Mouse (Mus musculus): ENCODE measurements around the gene Socs5. TPM values are rescaled to one million over a fixed set of nuclear protein-coding genes. Genes with fewer than 3 reads are reported as not detected.

Socs5 gene
- polyA plus RNA-seq, 1 experiment: not detected

DNA sequence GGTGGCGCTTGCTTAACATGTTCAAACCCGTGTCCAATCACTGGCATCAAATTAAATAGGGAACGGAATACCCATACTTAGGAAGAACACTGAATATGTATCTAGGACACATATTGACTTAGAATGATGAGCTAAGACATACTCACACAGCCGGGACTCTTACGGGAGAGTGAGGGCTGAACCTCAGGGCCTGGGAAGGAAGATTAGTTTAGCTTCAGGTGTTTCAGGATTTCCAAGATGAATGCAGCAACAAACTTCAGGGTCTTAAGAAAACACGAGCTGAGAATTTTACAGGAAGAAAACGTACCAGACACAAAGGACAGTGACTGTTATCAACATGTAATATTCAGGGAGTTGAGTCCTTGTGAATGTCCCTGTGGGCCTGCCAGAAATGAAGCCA, 26.8 kb upstream of the Socs5 start:
- no peak for TF ChIP-seq POLR2A (IDR thresholded peaks at IDR 0.05; ENCODE audit: insufficient read depth, low read depth, low read length)
- no peak for TF ChIP-seq CTCF (IDR thresholded peaks at IDR 0.05; ENCODE audit: insufficient read depth, low read depth, low read length)
- Histone ChIP-seq H3K4me3 (ENCODE audit: insufficient read depth, low read depth, low read length) (no peak overlapping the region), H3K27ac (ENCODE audit: insufficient read depth, low read depth, low read length) (no peak overlapping the region), H3K4me1 (ENCODE audit: control insufficient read depth, insufficient read depth, low read length) (no peaks in the 10 kb centered on the region)
- 93% methylated on average over 7 of the region's 7 CpGs for WGBS

DNA sequence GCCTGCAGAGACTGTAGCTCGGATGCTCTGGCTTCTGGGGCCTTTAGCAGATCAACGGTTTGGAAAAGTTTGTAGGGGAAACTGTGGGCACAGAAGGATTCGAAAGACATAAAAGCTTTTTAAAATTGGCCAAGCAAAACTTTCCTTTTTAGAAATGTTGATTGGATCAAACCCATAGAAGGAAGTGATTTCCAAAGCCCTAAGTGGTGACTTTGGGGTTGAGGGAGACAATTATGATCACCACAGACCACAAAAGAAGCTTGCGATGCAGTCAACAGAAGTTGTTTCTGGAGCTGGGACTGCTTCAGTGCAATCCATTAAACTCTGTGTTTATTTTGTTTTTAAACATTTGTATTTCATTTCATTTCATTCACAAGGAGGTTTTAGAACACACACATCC, 24.9 kb upstream of the Socs5 start:
- Histone ChIP-seq H3K4me3 (ENCODE audit: insufficient read depth, low read depth, low read length) (no peak overlapping the region), H3K4me1 (ENCODE audit: control insufficient read depth, insufficient read depth, low read length) (no peaks in the 10 kb centered on the region), H3K27ac (ENCODE audit: insufficient read depth, low read depth, low read length) (no peak overlapping the region)
- no peak for TF ChIP-seq POLR2A (IDR thresholded peaks at IDR 0.05; ENCODE audit: insufficient read depth, low read depth, low read length)
- no peak for TF ChIP-seq CTCF (IDR thresholded peaks at IDR 0.05; ENCODE audit: insufficient read depth, low read depth, low read length)
- 72% methylated on average over 4 of the region's 4 CpGs for WGBS

DNA sequence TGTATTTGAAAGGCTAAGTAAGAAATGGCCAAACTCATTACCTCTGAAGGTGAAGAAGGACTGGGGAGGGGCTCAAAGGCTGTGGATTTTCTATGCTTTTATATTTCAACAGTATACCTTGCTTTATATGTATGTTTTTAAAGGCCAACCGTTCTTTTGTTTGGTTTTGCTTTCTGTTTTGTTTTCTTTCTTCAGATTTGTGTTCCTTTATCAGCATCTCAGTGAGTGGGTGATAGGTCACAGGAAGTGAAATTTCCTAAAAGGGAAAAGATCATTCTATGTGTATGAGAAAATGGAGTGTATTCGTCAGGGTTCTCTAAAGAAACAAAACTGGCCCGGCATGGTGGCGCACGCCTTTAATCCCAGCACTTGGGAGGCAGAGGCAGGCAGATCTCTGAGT, 23.8 kb upstream of the Socs5 start:
- no peaks in the 10 kb centered on the region for H3K4me1 ChIP-seq (ENCODE audit: control insufficient read depth, insufficient read depth, low read length)
- WGBS: 88% methylated on average over 5 of the region's 5 CpGs
- no peak for TF ChIP-seq POLR2A (IDR thresholded peaks at IDR 0.05; ENCODE audit: insufficient read depth, low read depth, low read length)
- TF ChIP-seq CTCF (IDR thresholded peaks at IDR 0.05; ENCODE audit: insufficient read depth, low read depth, low read length): no peak

DNA sequence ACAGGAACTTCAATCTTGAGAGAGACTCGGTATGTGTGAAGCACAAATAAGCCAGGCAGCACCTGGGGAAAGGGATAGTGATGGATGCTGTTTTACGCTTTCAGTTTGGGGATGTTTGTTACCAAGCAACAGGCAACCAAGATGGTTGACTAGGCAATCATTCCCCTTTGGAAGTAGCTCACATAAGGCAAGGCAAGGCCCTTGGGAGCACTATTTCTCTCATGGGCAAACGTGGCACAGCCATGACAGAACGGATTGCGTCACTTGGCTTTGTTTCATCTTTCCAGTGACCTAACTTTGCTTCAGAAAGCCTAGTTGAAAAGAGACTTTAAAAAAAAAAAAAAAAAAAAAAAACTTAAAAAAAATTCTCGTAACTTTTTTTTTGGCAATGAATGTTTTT, 21.8 kb upstream of the Socs5 start:
- H3K27ac ChIP-seq (ENCODE audit: insufficient read depth, low read depth, low read length): no peak overlapping the region
- 86% methylated on average over 6 of the region's 6 CpGs for WGBS
- no peak for TF ChIP-seq POLR2A (IDR thresholded peaks at IDR 0.05; ENCODE audit: insufficient read depth, low read depth, low read length)
- no peak for TF ChIP-seq CTCF (IDR thresholded peaks at IDR 0.05; ENCODE audit: insufficient read depth, low read depth, low read length)
- H3K4me3 ChIP-seq (ENCODE audit: insufficient read depth, low read depth, low read length): no peak overlapping the region
- no peaks in the 10 kb centered on the region for H3K4me1 ChIP-seq (ENCODE audit: control insufficient read depth, insufficient read depth, low read length)

More for the DNA sequence above, 23.8 kb upstream of the Socs5 start:
- H3K27ac ChIP-seq (ENCODE audit: insufficient read depth, low read depth, low read length): no peak overlapping the region
- H3K4me3 ChIP-seq (ENCODE audit: insufficient read depth, low read depth, low read length): no peak overlapping the region

DNA sequence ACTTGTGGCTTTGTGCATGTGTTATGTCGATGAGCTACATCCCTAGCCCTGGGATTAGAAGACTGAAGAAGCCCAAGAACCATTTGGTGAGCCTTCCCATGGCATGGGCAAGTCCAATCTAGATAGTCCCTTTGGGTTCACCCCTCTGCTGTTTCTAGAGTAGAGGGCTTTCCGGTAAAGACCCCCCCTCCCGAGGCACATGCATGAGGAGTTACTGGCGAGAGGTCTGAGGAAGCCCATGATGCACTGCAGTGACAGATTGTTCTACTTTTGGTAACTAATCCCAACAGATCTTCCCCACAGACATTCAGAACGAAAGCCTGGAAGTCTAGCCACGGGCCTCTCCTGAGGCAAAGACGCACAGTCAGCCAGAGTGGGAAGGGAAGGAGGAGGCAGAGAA, 18.2 kb upstream of the Socs5 start:
- H3K27ac ChIP-seq (ENCODE audit: insufficient read depth, low read depth, low read length): no peak overlapping the region
- no peak overlapping the region for H3K4me3 ChIP-seq (ENCODE audit: insufficient read depth, low read depth, low read length)
- TF ChIP-seq CTCF (IDR thresholded peaks at IDR 0.05; ENCODE audit: insufficient read depth, low read depth, low read length): no peak
- TF ChIP-seq POLR2A (IDR thresholded peaks at IDR 0.05; ENCODE audit: insufficient read depth, low read depth, low read length): no peak
- WGBS: 93% methylated on average over 7 of the region's 7 CpGs
- peaks cover 6% of the 10 kb centered on the region for H3K4me1 ChIP-seq (ENCODE audit: control insufficient read depth, insufficient read depth, low read length)

DNA sequence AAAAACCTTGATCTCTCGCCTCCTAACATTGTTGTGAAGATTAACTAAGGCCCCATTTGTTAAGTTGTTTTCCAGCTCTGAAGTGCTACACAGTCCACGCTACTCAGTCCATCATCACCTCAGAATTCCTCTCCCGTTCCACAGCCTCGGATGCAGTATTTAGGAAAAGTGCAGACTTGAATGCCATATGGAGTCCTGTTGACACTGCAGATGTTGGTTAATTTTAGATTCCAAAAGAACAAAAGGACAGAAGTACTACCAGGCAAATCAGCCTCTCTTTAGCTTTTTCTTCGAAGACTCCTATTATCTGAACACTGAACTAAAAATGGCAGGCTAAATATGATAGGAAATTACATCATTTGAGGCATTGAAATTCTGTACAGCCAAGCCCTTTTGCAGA, 14.4 kb upstream of the Socs5 start:
- TF ChIP-seq CTCF (IDR thresholded peaks at IDR 0.05; ENCODE audit: insufficient read depth, low read depth, low read length) (no peak), POLR2A (IDR thresholded peaks at IDR 0.05; ENCODE audit: insufficient read depth, low read depth, low read length) (no peak)
- Histone ChIP-seq H3K4me1 (ENCODE audit: control insufficient read depth, insufficient read depth, low read length) (peaks cover 6% of the 10 kb centered on the region), H3K4me3 (ENCODE audit: insufficient read depth, low read depth, low read length) (no peak overlapping the region), H3K27ac (ENCODE audit: insufficient read depth, low read depth, low read length) (no peak overlapping the region)
- 43% methylated on average over 5 of the region's 5 CpGs for WGBS

DNA sequence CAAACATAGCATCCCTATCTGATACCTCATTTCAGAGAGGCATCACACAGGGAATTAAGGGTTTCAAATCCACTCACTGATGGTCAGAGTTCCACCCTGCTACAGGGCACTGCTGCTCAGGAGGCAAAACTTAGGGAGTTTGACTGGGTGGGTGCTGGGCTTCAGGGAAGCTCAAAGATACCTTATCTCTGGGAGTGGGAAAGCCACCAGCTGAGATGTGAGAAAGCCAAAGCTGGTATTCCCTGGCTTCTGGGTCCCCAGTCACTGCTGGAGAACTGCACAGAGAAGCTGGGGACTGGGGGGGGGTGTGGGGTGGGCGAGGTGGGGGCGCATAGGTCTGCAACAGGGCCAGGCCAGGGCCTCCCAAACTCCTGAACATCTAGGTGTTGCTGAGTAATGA, 10.5 kb upstream of the Socs5 start:
- peaks cover 6% of the 10 kb centered on the region for H3K4me1 ChIP-seq (ENCODE audit: control insufficient read depth, insufficient read depth, low read length)
- WGBS: 88% methylated on average over 2 of the region's 2 CpGs
- no peak for TF ChIP-seq CTCF (IDR thresholded peaks at IDR 0.05; ENCODE audit: insufficient read depth, low read depth, low read length)
- TF ChIP-seq POLR2A (IDR thresholded peaks at IDR 0.05; ENCODE audit: insufficient read depth, low read depth, low read length): no peak
- no peak overlapping the region for H3K27ac ChIP-seq (ENCODE audit: insufficient read depth, low read depth, low read length)
- H3K4me3 ChIP-seq (ENCODE audit: insufficient read depth, low read depth, low read length): no peak overlapping the region

DNA sequence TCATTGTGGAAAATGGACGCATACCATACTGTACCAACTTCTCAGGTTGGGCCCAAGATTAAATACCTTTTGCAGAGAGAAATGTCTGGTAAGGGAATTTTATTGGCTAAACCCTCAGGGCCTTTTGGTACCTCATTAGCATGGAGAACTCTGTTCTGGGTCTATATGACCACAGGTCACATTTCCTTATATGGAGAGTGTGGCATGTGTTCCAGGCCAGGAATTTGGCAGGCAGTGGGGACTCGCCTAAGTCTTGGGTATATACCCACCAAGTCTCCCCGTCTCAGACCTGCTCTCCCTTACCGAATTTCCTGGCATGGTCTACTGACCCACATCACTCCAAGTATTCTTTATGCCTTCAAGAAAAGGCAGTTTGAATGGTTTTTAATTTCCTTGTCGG, 9.9 kb upstream of the Socs5 start:
- peaks cover 8% of the 10 kb centered on the region for H3K4me1 ChIP-seq (ENCODE audit: control insufficient read depth, insufficient read depth, low read length)
- TF ChIP-seq POLR2A (IDR thresholded peaks at IDR 0.05; ENCODE audit: insufficient read depth, low read depth, low read length) (no peak), CTCF (IDR thresholded peaks at IDR 0.05; ENCODE audit: insufficient read depth, low read depth, low read length) (no peak)
- H3K27ac ChIP-seq (ENCODE audit: insufficient read depth, low read depth, low read length): no peak overlapping the region
- H3K4me3 ChIP-seq (ENCODE audit: insufficient read depth, low read depth, low read length): no peak overlapping the region
- WGBS: 87% methylated on average over 5 of the region's 5 CpGs

DNA sequence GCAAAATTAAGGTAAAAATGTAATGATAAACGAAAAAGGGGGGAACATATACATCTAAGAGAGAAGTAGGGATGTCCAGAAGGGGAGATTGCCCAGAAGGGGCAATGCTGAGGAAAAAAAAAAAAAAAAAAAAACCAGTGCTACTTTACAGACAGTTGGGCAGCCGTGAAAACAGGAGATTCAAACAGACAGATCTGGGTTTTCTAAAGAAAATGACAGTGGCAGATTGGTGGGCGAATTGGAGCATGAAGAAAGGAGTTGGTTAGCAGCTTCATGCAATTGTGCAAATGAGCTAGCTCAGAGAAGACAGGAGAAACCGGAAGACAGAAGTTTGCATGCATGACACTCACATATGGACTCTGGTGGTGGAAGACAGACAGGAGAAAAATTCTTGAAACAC, 6.5 kb upstream of the Socs5 start:
- Histone ChIP-seq H3K4me3 (ENCODE audit: insufficient read depth, low read depth, low read length) (no peak overlapping the region), H3K27ac (ENCODE audit: insufficient read depth, low read depth, low read length) (no peak overlapping the region), H3K4me1 (ENCODE audit: control insufficient read depth, insufficient read depth, low read length) (peaks cover 21% of the 10 kb centered on the region)
- 76% methylated on average over 4 of the region's 4 CpGs for WGBS
- TF ChIP-seq POLR2A (IDR thresholded peaks at IDR 0.05; ENCODE audit: insufficient read depth, low read depth, low read length): no peak
- no peak for TF ChIP-seq CTCF (IDR thresholded peaks at IDR 0.05; ENCODE audit: insufficient read depth, low read depth, low read length)

DNA sequence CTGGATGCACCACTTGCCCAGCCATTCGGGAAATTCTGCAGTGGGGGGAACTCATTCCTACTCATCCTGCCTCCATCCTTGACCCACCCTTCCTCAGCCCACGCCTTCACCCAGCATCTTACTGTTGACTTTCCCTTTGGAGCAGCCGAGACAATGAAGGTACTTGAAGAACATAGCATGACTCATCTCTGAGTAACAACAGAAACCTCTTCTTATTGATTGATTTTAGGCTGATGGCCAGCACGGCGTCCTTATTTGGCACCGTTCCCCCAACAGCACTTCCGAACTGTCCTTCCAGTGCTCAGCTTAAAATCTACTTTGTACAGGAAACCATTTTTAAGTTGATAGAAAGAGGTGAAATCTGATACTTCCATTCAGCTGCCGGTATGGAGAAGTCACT, 4.8 kb upstream of the Socs5 start:
- Histone ChIP-seq H3K27ac (ENCODE audit: insufficient read depth, low read depth, low read length) (no peak overlapping the region), H3K4me1 (ENCODE audit: control insufficient read depth, insufficient read depth, low read length) (peaks cover 22% of the 10 kb centered on the region), H3K4me3 (ENCODE audit: insufficient read depth, low read depth, low read length) (no peak overlapping the region)
- WGBS: 31% methylated on average over 8 of the region's 8 CpGs
- no peak for TF ChIP-seq POLR2A (IDR thresholded peaks at IDR 0.05; ENCODE audit: insufficient read depth, low read depth, low read length)
- no peak for TF ChIP-seq CTCF (IDR thresholded peaks at IDR 0.05; ENCODE audit: insufficient read depth, low read depth, low read length)
